Mouse (Mus musculus) cortical plate, adult 2 months (tissue): ENCODE data around the gene Add3. TPM values are rescaled to one million over a fixed set of nuclear protein-coding genes. Genes with fewer than 3 reads are reported as not detected.

Source experiments
- H3K27ac ChIP-seq: fragments of 200-500 bp; 2 replicates; pipeline ENCODE4 v1.5.1; 2012; ENCODE audit warnings: low read length, control low read depth, inconsistent platforms; ENCODE audit not compliant: insufficient read depth
- H3K4me1 ChIP-seq: fragments of 200-500 bp; 2 replicates; pipeline ENCODE4 v1.6.1; 2011; ENCODE audit warnings: low read length; ENCODE audit not compliant: control insufficient read depth, insufficient read depth
- H3K4me3 ChIP-seq: fragments of 200-500 bp; 2 replicates; pipeline ENCODE4 v1.5.1; 2011; ENCODE audit warnings: mild to moderate bottlenecking, low read length, control low read depth; ENCODE audit not compliant: insufficient read depth
- CTCF ChIP-seq: fragments of 200-500 bp; IDR thresholded peaks from 2 replicates; pipeline ENCODE4 v1.5.1; 2011; ENCODE audit warnings: mild to moderate bottlenecking, control low read depth, low read length; ENCODE audit not compliant: insufficient read depth; ENCODE audit errors: extremely low read depth
- POLR2A ChIP-seq: fragments of 200-500 bp; IDR thresholded peaks from 2 replicates; pipeline ENCODE4 v1.6.1; 2011; ENCODE audit warnings: mild to moderate bottlenecking, low read length, control low read depth; ENCODE audit not compliant: insufficient read depth; ENCODE audit errors: extremely low read depth
- polyA plus RNA-seq: library from polyadenylated mRNA; depleted of rRNA; stranded (reverse); fragments of >200 nt; gene quantifications from 2 replicates; pipeline ENCODE4 v1.2.3, GENCODE M21; 2012

Gene Add3
- polyA plus RNA-seq, 1 experiment = 76.7 TPM

DNA sequence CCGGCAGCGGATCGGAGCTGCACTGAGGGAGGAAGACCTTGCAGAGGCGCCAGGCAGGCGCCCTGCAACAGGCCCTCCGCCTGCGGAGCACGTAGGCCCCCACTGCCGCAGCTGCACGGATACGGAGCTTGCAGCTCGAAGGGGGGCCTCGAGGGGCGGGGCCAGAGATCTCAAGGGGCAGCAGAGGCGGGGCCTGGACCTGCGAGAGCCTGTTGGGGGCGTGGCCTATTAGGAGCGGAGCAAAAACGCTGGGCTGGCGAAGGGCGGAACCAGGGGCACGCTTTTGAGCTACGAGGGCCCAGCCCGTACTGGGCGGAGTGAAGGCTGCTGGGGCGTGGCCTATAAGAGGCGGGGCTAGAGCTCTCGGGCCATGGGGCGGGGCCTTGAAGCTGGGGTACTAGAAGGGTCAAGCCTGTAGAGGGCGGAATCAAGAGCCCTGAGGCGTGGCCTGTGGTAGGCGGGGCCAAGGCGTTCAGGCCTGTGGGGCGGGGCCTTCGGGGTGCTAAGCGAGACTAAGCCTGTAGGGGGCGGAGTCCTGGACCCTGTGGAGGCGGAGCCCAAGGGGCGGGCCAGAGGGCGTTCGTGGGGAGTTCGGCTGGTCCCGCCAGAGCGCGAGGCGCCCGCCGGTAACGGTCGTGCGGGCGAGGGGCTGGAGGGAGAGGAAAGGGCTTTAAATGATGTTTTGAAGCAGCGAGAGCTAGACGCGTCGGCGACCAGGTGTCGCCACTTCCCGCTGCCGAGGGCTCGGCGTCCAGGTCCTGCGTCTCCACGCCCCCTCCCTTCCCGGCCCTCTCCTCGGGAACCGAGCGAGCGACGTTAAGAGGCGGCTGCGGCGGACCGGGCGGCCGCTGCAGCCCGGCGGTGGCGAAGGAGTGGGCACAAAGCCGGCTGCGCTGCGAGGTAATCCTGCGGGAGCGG is 2.2 kb downstream of the Add3 start:
- no peaks in the 10 kb centered on the region for H3K4me1 ChIP-seq
- peak; percentile 23; the same call in 1 of the 2 replicates for TF ChIP-seq CTCF
- TF ChIP-seq POLR2A = peak; percentile 90
- H3K27ac ChIP-seq = peak overlapping the region; percentile 94
- peak overlapping the region; percentile 72 for H3K4me3 ChIP-seq

DNA sequence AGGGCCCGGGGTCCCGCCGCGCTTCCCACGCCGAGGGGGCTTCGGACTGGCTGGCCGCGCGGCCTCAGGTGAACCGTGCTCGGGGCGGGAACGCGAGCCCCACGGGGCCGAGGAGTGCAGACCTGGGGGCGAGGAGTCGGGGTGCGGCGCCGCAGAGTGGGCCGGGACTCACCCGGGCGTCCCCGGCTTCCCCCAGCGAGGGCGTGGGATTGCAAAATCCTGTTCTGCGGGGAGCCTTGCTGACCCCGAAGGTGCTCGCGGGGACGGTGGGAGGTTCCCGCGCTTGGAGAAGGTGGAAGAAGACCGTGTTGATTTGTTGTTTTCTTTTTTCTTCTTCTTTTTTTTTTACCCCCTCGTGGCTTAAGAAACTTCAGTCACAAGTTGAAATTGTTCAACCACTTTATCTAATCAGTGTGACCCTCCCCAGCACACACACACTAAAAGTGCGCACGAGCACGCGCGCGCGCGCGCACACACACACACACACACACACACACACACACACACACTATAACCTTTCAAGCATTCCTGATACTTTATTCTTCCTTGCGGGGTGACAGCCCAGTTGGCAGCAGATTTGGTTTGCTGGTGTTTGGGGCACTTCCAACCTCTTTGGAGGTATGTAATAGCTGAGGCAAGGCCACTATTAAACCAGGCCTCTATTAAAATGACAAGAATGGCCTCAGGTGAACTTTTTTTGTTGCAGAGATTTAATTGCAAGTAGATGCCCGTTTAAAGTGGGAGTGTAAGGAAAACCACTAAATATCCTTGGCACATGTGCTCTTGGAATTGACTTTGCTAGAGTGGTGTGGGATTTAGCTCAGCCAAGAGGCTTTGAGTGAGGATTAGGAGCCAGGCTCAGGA is 3.1 kb downstream of the Add3 start:
- no peak for TF ChIP-seq CTCF
- no peak for TF ChIP-seq POLR2A
- Histone ChIP-seq H3K4me3 (peak overlapping the region; percentile 72), H3K27ac (peak overlapping the region; percentile 58; the same call in 1 of the 2 replicates), H3K4me1 (no peaks in the 10 kb centered on the region)

DNA sequence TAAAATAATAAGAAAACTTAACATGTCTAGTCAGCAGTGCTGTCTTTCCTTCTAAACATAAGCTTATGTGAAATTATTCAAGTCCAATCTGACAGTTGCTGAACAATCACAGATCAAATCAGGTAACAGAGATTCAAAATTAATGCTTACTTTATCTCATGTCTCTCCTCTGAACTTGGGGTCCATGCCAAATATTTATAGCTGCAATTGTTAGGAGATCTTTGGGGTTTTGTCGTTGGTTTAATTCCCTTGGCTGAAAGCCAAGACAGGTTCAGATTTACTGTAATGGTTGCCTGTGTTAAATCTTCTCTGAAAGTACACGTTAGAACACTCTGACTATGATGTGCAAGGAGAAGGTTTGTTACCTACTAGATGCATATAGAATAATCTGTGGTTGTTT is 4.8 kb downstream of the Add3 start:
- H3K27ac ChIP-seq = no peak overlapping the region
- no peak overlapping the region for H3K4me3 ChIP-seq
- TF ChIP-seq CTCF = no peak
- no peak for TF ChIP-seq POLR2A

DNA sequence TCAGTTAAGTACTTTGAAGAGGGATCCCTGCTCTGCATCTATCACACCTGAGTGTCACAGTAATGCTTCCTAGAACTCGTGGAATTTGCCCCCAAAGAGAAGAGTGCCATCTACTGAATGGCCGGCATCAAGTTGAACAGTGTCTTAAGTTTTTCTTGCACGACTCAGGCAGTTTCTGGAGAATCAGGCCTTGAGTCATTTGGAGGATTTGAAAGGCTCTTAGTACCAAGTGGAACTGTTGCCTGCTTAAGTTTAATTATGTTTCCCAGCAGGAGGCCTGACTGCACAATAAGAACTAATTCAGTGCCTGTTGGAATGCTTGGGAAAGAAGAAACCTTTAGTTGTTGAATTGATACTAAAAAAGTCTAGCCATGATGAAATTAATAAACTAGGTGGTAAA is 9.1 kb downstream of the Add3 start:
- TF ChIP-seq CTCF (no peak), POLR2A (no peak)
- H3K4me1 ChIP-seq = peaks cover 4% of the 10 kb centered on the region

More for the DNA sequence above, 4.8 kb downstream of the Add3 start:
- no peaks in the 10 kb centered on the region; the same call in 1 of the 2 replicates for H3K4me1 ChIP-seq

DNA sequence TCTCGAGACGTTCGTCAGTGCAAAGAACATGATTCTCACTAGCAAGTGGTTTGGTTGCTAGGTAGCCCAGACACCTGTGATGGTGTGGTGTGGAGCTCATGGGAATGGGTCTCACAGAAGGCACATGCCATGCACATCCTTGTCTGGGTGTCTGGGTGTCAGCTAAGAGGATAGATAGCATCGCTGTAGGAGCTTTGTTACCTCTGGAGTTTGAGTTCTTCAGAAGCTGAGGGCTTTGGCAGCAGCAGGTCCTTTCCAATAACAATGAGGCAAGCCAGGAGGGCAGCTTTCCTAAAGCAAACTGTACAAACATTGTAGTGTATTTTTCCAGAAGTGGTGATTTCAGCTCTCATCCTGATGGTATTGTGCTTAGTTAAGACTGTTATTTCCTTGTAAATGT is 12.2 kb downstream of the Add3 start:
- TF ChIP-seq CTCF (no peak), POLR2A (no peak)
- Histone ChIP-seq H3K4me3 (no peak overlapping the region), H3K4me1 (peaks cover 5% of the 10 kb centered on the region), H3K27ac (no peak overlapping the region)

More for the DNA sequence above, 9.1 kb downstream of the Add3 start:
- Histone ChIP-seq H3K27ac (peak overlapping the region; percentile 56; the same call in 1 of the 2 replicates), H3K4me3 (no peak overlapping the region)

DNA sequence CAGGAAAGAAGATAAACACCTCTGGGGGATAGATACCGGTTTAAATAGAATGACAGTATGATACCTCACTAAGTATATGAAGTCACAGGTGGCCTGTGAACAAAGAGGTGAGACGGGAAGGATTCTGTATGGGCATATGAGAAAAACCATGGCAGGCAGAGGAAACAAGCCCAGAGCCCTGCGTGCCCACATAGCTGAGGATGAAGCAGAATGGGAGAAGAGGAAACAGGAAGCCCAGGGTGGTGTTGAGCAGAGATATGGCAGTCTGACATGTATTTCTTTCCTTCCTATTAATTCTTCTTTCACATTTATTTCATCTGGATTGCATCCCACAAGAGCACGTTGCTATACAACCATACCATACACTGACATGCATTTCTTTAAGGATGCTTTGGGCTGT is 12.9 kb downstream of the Add3 start:
- no peak overlapping the region for H3K27ac ChIP-seq
- H3K4me3 ChIP-seq = no peak overlapping the region
- peaks cover 5% of the 10 kb centered on the region for H3K4me1 ChIP-seq
- TF ChIP-seq POLR2A (no peak), CTCF (no peak)

DNA sequence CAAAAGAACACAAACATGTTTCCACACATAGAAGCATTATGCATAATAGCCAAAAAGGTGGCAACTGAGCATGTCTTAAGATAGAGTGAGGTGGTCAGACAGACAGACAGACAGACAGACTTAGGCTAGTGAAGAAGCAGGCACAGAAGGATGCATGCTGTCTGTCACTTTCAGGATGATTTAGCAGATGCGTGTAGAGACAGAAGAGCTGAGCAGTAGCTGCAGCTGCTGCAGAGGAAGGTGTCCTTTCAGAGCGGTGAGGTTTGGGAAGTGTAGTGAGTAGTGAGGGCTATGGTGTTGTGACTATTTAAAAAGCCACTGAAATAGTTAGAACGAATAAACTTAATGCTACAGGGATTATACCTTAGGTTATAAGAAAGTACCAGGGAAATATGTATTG is 13.9 kb downstream of the Add3 start:
- Histone ChIP-seq H3K27ac (no peak overlapping the region), H3K4me3 (no peak overlapping the region), H3K4me1 (peaks cover 5% of the 10 kb centered on the region)
- TF ChIP-seq POLR2A (no peak), CTCF (no peak)

DNA sequence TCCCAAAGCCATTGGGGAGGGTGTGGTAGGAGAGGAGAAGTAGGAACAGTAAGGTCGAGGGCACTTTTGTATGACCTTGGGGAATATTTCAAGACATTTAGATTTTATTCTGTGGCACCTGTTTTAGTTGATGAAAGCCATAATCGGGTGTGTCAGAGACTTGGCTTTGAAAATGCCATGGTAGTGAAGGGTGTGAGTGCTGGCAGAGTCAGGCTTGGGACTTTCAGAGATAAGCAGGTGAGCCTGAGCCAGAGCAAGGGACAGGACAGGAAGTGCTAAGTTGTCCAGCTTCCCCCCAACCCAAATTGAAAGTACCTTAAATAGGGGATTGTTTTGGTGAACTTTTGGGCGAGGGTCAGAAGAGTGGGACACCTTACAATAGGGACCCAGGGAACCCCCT is 16.1 kb downstream of the Add3 start:
- TF ChIP-seq CTCF (no peak), POLR2A (no peak)
- Histone ChIP-seq H3K4me1 (peaks cover 5% of the 10 kb centered on the region), H3K27ac (no peak overlapping the region), H3K4me3 (no peak overlapping the region)

DNA sequence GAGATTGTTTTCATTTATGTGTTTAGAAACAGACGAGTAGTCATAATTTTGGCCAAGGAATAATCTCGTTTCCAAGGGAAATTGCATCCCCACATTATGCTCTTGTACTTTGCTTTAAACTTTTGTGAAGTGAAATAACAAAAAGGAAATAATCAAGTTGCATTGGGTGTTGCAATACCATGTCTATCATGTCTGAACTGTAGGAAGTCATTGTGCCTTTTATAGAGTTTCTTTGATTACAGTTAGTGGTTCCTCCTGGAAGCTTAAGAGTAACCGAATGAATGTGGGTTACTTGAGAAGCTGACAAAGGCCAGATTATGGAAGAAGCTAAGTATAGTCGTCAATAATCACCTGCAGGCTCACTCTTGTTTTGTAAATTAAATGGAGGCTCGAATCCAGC is 16.9 kb downstream of the Add3 start:
- peaks cover 5% of the 10 kb centered on the region for H3K4me1 ChIP-seq
- no peak overlapping the region for H3K4me3 ChIP-seq
- TF ChIP-seq CTCF (no peak), POLR2A (no peak)
- no peak overlapping the region for H3K27ac ChIP-seq

DNA sequence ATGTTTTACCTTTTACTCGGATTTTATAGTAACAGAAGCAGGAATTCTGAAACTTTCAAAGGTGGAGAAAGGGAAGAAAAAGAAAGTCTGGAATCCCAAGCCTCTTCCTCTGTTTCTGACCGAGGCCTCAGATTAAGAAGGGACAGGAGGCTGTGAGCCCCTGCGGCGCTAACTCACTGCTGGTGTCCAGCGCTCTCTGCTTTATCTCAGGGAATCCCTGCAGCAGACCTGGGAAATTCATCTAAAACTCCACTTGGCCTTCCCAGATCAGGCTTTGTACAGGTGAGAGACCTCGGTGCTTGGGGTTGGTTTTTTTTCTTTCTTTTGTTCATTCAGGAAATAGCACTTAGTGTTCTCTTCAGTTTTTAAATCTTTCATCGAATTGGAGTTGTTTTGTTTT is 19.1 kb downstream of the Add3 start:
- no peak overlapping the region for H3K4me3 ChIP-seq
- no peak overlapping the region for H3K27ac ChIP-seq
- TF ChIP-seq CTCF (no peak), POLR2A (no peak)
- H3K4me1 ChIP-seq = peaks cover 1% of the 10 kb centered on the region; the same call in 1 of the 2 replicates
